Mouse (Mus musculus): ENCODE results near the gene Dip2c. TPM values are rescaled to one million over a fixed set of nuclear protein-coding genes. Genes with fewer than 3 reads are reported as not detected.

Gene Dip2c
- total and polyA plus RNA-seq, 2 experiments from 2014 or later: 7.1 to 63.6 TPM

- TF ChIP-seq EP300 (IDR thresholded peaks at IDR 0.05; ENCODE audit: low read depth): no peak
- no peak for TF ChIP-seq CTCF (IDR thresholded peaks at IDR 0.05; ENCODE audit: low read depth)
- Histone ChIP-seq H3K4me1 (ENCODE audit: control insufficient read depth, insufficient read depth) (peaks cover 49% of the 10 kb centered on the region), H3K9me3 (replicated peaks; ENCODE audit: control insufficient read depth, low read length) (no peaks in the 10 kb centered on the region), H3K9ac (replicated peaks; ENCODE audit: low read depth, low read length) (no peak overlapping the region), H3K4me2 (ENCODE audit: low read depth, low read length) (no peak overlapping the region), H3K4me3 (ENCODE audit: low read depth, low read length) (no peak overlapping the region), H3K27me3 (ENCODE audit: control insufficient read depth, insufficient read depth, low read length) (no peaks in the 10 kb centered on the region), H3K27ac (ENCODE audit: low read depth) (no peak overlapping the region), H3K36me3 (replicated peaks; ENCODE audit: control insufficient read depth, insufficient read depth, low read length) (no peaks in the 10 kb centered on the region)
- ATAC-seq (ENCODE audit: insufficient read depth, low read depth) (no peak), DNase-seq (ENCODE audit: low spot score) (no peak)
Measured at GRCm38 (mm10) chr13:9424434-9424833, 148.1 kb downstream of the Dip2c start.

- TF ChIP-seq EP300 (IDR thresholded peaks at IDR 0.05; ENCODE audit: low read depth) (no peak), CTCF (IDR thresholded peaks at IDR 0.05; ENCODE audit: low read depth) (no peak)
- Histone ChIP-seq H3K36me3 (replicated peaks; ENCODE audit: control insufficient read depth, insufficient read depth, low read length) (no peaks in the 10 kb centered on the region), H3K4me1 (ENCODE audit: control insufficient read depth, insufficient read depth) (peaks cover 53% of the 10 kb centered on the region), H3K4me2 (ENCODE audit: low read depth, low read length) (no peak overlapping the region), H3K9ac (replicated peaks; ENCODE audit: low read depth, low read length) (no peak overlapping the region), H3K27ac (ENCODE audit: low read depth) (peak overlapping the region; percentile 22; the same call in 1 of the 2 replicates), H3K4me3 (ENCODE audit: low read depth, low read length) (no peak overlapping the region), H3K9me3 (replicated peaks; ENCODE audit: control insufficient read depth, low read length) (peaks cover 3% of the 10 kb centered on the region; the same call in 1 of the 2 replicates), H3K27me3 (ENCODE audit: control insufficient read depth, insufficient read depth, low read length) (no peaks in the 10 kb centered on the region)
- 0 out of 2 replicates have a peak, but pooled peaks have one; percentile 28 for ATAC-seq (ENCODE audit: insufficient read depth, low read depth)
- DNase-seq (ENCODE audit: low spot score): no peak
Measured at GRCm38 (mm10) chr13:9426267-9426666, 149.9 kb downstream of the Dip2c start.

GRCm38 (mm10) chr13:9426779-9427178, 150.5 kb downstream of the Dip2c start:
- H3K9ac ChIP-seq (replicated peaks; ENCODE audit: low read depth, low read length): no peak overlapping the region

GRCm38 (mm10) chr13:9429884-9430283, 153.6 kb downstream of the Dip2c start:
- Histone ChIP-seq H3K9ac (replicated peaks; ENCODE audit: low read depth, low read length) (no peak overlapping the region), H3K4me2 (ENCODE audit: low read depth, low read length) (no peak overlapping the region), H3K4me3 (ENCODE audit: low read depth, low read length) (no peak overlapping the region), H3K9me3 (replicated peaks; ENCODE audit: control insufficient read depth, low read length) (peaks cover 3% of the 10 kb centered on the region; the same call in 1 of the 2 replicates), H3K36me3 (replicated peaks; ENCODE audit: control insufficient read depth, insufficient read depth, low read length) (no peaks in the 10 kb centered on the region), H3K4me1 (ENCODE audit: control insufficient read depth, insufficient read depth) (peaks cover 33% of the 10 kb centered on the region), H3K27ac (ENCODE audit: low read depth) (peak overlapping the region; percentile 61), H3K27me3 (ENCODE audit: control insufficient read depth, insufficient read depth, low read length) (no peaks in the 10 kb centered on the region)
- ATAC-seq (ENCODE audit: insufficient read depth, low read depth) (no peak), DNase-seq (ENCODE audit: low spot score) (peak; percentile 22)
- no peak for TF ChIP-seq CTCF (IDR thresholded peaks at IDR 0.05; ENCODE audit: low read depth)
- TF ChIP-seq EP300 (IDR thresholded peaks at IDR 0.05; ENCODE audit: low read depth): no peak
- 80% methylated on average over 1 of the region's 1 CpGs for WGBS

More at GRCm38 (mm10) chr13:9426779-9427178, 150.5 kb downstream of the Dip2c start:
- TF ChIP-seq EP300 (IDR thresholded peaks at IDR 0.05; ENCODE audit: low read depth): peak; percentile 56; the same call in 1 of the 2 replicates
- no peak for TF ChIP-seq CTCF (IDR thresholded peaks at IDR 0.05; ENCODE audit: low read depth)
- H3K4me3 ChIP-seq (ENCODE audit: low read depth, low read length): no peak overlapping the region
- ATAC-seq (ENCODE audit: insufficient read depth, low read depth) (peak; percentile 63; the same call in 1 of the 2 replicates), DNase-seq (ENCODE audit: low spot score) (peak; percentile 61)
- H3K9me3 ChIP-seq (replicated peaks; ENCODE audit: control insufficient read depth, low read length): peaks cover 3% of the 10 kb centered on the region; the same call in 1 of the 2 replicates
- peak overlapping the region; percentile 22; the same call in 1 of the 2 replicates for H3K27ac ChIP-seq (ENCODE audit: low read depth)
- H3K4me2 ChIP-seq (ENCODE audit: low read depth, low read length): no peak overlapping the region
- H3K4me1 ChIP-seq (ENCODE audit: control insufficient read depth, insufficient read depth): peaks cover 53% of the 10 kb centered on the region
- 14% methylated on average over 4 of the region's 4 CpGs for WGBS
- no peaks in the 10 kb centered on the region for H3K27me3 ChIP-seq (ENCODE audit: control insufficient read depth, insufficient read depth, low read length)
- no peaks in the 10 kb centered on the region for H3K36me3 ChIP-seq (replicated peaks; ENCODE audit: control insufficient read depth, insufficient read depth, low read length)

GRCm38 (mm10) chr13:9430724-9431123, 154.4 kb downstream of the Dip2c start:
- WGBS: 88% methylated on average over 2 of the region's 2 CpGs
- DNase-seq (ENCODE audit: low spot score) (no peak), ATAC-seq (ENCODE audit: insufficient read depth, low read depth) (no peak)
- H3K4me3 ChIP-seq (ENCODE audit: low read depth, low read length): no peak overlapping the region
- H3K9me3 ChIP-seq (replicated peaks; ENCODE audit: control insufficient read depth, low read length): peaks cover 3% of the 10 kb centered on the region; the same call in 1 of the 2 replicates
- H3K4me2 ChIP-seq (ENCODE audit: low read depth, low read length): no peak overlapping the region
- H3K36me3 ChIP-seq (replicated peaks; ENCODE audit: control insufficient read depth, insufficient read depth, low read length): no peaks in the 10 kb centered on the region
- H3K27me3 ChIP-seq (ENCODE audit: control insufficient read depth, insufficient read depth, low read length): no peaks in the 10 kb centered on the region
- TF ChIP-seq CTCF (IDR thresholded peaks at IDR 0.05; ENCODE audit: low read depth) (no peak), EP300 (IDR thresholded peaks at IDR 0.05; ENCODE audit: low read depth) (no peak)
- H3K27ac ChIP-seq (ENCODE audit: low read depth): peak overlapping the region; percentile 61; the same call in 1 of the 2 replicates
- no peak overlapping the region for H3K9ac ChIP-seq (replicated peaks; ENCODE audit: low read depth, low read length)
- H3K4me1 ChIP-seq (ENCODE audit: control insufficient read depth, insufficient read depth): peaks cover 33% of the 10 kb centered on the region

- no peak overlapping the region for H3K9ac ChIP-seq (replicated peaks; ENCODE audit: low read depth, low read length)
- H3K27me3 ChIP-seq (ENCODE audit: control insufficient read depth, insufficient read depth, low read length): no peaks in the 10 kb centered on the region
- DNase-seq (ENCODE audit: low spot score) (no peak), ATAC-seq (ENCODE audit: insufficient read depth, low read depth) (no peak)
- peak overlapping the region; percentile 31; the same call in 1 of the 2 replicates for H3K27ac ChIP-seq (ENCODE audit: low read depth)
- no peaks in the 10 kb centered on the region for H3K36me3 ChIP-seq (replicated peaks; ENCODE audit: control insufficient read depth, insufficient read depth, low read length)
- TF ChIP-seq CTCF (IDR thresholded peaks at IDR 0.05; ENCODE audit: low read depth): no peak
- TF ChIP-seq EP300 (IDR thresholded peaks at IDR 0.05; ENCODE audit: low read depth): no peak
- peaks cover 3% of the 10 kb centered on the region; the same call in 1 of the 2 replicates for H3K9me3 ChIP-seq (replicated peaks; ENCODE audit: control insufficient read depth, low read length)
- H3K4me2 ChIP-seq (ENCODE audit: low read depth, low read length): no peak overlapping the region
- H3K4me1 ChIP-seq (ENCODE audit: control insufficient read depth, insufficient read depth): peaks cover 26% of the 10 kb centered on the region
- no peak overlapping the region for H3K4me3 ChIP-seq (ENCODE audit: low read depth, low read length)
Measured at GRCm38 (mm10) chr13:9431441-9431840, 155.1 kb downstream of the Dip2c start.

Measured in heart, postnatal 0 days (tissue).